Comparison of ENCODE assay signal across 16 mouse cellular contexts in genomic region chr9:107663525-107663924, GRCm38 (mm10). TPM values are rescaled to one million over a fixed set of nuclear protein-coding genes. Genes with fewer than 3 reads are reported as not detected.
DNase-seq lines count a peak whose midpoint lies in the region; ATAC-seq and TF ChIP-seq lines count a peak whose summit lies in the region.
"Had no signal": no experiment of that assay in that cellular context is flagged by ENCODE, and none has a peak within 500 bp of the region (broad histone marks: within the 10 kb centered on the region; RNA-seq: fewer than 3 reads in every experiment).

No protein-coding gene starts in this region.

- no peak overlapping the region for H3K9ac ChIP-seq in forebrain, postnatal 0 days
- peak overlapping the region; percentile 46 for H3K9ac ChIP-seq in hindbrain, embryonic 13.5 days
- no peak overlapping the region for H3K9ac ChIP-seq in midbrain, postnatal 0 days (replicated peaks; ENCODE audit: low read length, poor library complexity, severe bottlenecking)
- H3K9ac ChIP-seq: limb, embryonic 15.5 days had no signal

- peak overlapping the region; percentile 64 for H3K27ac ChIP-seq in left cerebral cortex, adult 2 months
- H3K27ac ChIP-seq in forebrain, postnatal 0 days (ENCODE audit: low read depth, low read length): no peak overlapping the region
- H3K27ac ChIP-seq in hindbrain, embryonic 13.5 days: no peak overlapping the region; the same call in 1 of the 2 replicates
- no peak overlapping the region for H3K27ac ChIP-seq in midbrain, postnatal 0 days (ENCODE audit: low read depth, low read length)
- H3K27ac ChIP-seq: limb, embryonic 15.5 days had no signal

- H3K4me1 ChIP-seq in forebrain, postnatal 0 days (ENCODE audit: insufficient read depth): peaks cover 18% of the 10 kb centered on the region
- H3K4me1 ChIP-seq in hindbrain, embryonic 13.5 days (replicated peaks): peaks cover 64% of the 10 kb centered on the region
- peaks cover 8% of the 10 kb centered on the region for H3K4me1 ChIP-seq in midbrain, postnatal 0 days (ENCODE audit: insufficient read depth, low read length)

- no peaks in the 10 kb centered on the region for H3K9me3 ChIP-seq in forebrain, postnatal 0 days (ENCODE audit: low read length)
- no peaks in the 10 kb centered on the region for H3K9me3 ChIP-seq in hindbrain, embryonic 13.5 days
- H3K9me3 ChIP-seq in midbrain, postnatal 0 days (ENCODE audit: low read length): no peaks in the 10 kb centered on the region
- H3K9me3 ChIP-seq: limb, embryonic 15.5 days had no signal

- no peak for DNase-seq in left cerebral cortex, adult 2 months (ENCODE audit: extremely low spot score in 1 of 2, low spot score in 2 of 2)
- DNase-seq in left cerebral cortex, postnatal 14 days (ENCODE audit: low spot score in 2 of 2): no peak
- no peak for DNase-seq in forebrain, postnatal 0 days
- peak; percentile 48 for DNase-seq in midbrain, postnatal 0 days (ENCODE audit: low spot score)
- DNase-seq in cerebellum, adult 18-20 months: no peak
- no peak for DNase-seq in thymus, postnatal 14 days
- DNase-seq: adrenal gland, postnatal 36 days; gastrocnemius, postnatal 10 days; heart, postnatal 4 days; kidney, adult 8-10 months; thymus, postnatal 36 days had no signal

- no peak for ATAC-seq in forebrain, postnatal 0 days
- no peak for ATAC-seq in hindbrain, embryonic 13.5 days (ENCODE audit: low FRiP score)
- ATAC-seq in midbrain, postnatal 0 days (ENCODE audit: low FRiP score): no peak; the same call in 1 of the 2 replicates
- no peak for ATAC-seq in erythroid progenitor cell, adult 5-6 weeks (replicated peaks; ENCODE audit: low FRiP score, poor library complexity, severe bottlenecking)
- ATAC-seq: lung, postnatal 0 days had no signal

- WGBS in forebrain, postnatal 0 days: 48% methylated on average over 9 of the region's 9 CpGs
- 34% methylated on average over 9 of the region's 9 CpGs for WGBS in hindbrain, embryonic 13.5 days
- 49% methylated on average over 9 of the region's 9 CpGs for WGBS in midbrain, postnatal 0 days

- intact Hi-C loops in left cerebral cortex, adult 2 months (cut with DNase I): no loop called here
- intact Hi-C loops in left cerebral cortex, postnatal 14 days (cut with DNase I): no loop called here

- TF ChIP-seq CTCF in left cerebral cortex, adult 2 months (IDR thresholded peaks at IDR 0.05): no peak
- no peak for TF ChIP-seq CTCF in forebrain, postnatal 0 days (IDR thresholded peaks at IDR 0.05; ENCODE audit: low read depth)
- TF ChIP-seq CTCF in midbrain, postnatal 0 days (IDR thresholded peaks at IDR 0.05): no peak

- H3K36me3 ChIP-seq in forebrain, postnatal 0 days (ENCODE audit: insufficient read depth): no peaks in the 10 kb centered on the region
- no peaks in the 10 kb centered on the region for H3K36me3 ChIP-seq in hindbrain, embryonic 13.5 days
- H3K36me3 ChIP-seq in midbrain, postnatal 0 days (ENCODE audit: insufficient read depth, low read length): no peaks in the 10 kb centered on the region
- H3K36me3 ChIP-seq: limb, embryonic 15.5 days had no signal

- no peaks in the 10 kb centered on the region; the same call in none of the 2 replicates for H3K27me3 ChIP-seq in forebrain, postnatal 0 days (ENCODE audit: insufficient read depth, low read length)
- H3K27me3 ChIP-seq in hindbrain, embryonic 13.5 days: peaks cover 40% of the 10 kb centered on the region
- peaks cover 7% of the 10 kb centered on the region for H3K27me3 ChIP-seq in midbrain, postnatal 0 days (ENCODE audit: insufficient read depth, low read length)

- H3K4me3 ChIP-seq in left cerebral cortex, adult 2 months: no peak overlapping the region
- no peak overlapping the region for H3K4me3 ChIP-seq in forebrain, postnatal 0 days (ENCODE audit: low read depth, low read length)
- no peak overlapping the region for H3K4me3 ChIP-seq in hindbrain, embryonic 13.5 days
- H3K4me3 ChIP-seq in midbrain, postnatal 0 days (ENCODE audit: low read depth, low read length): no peak overlapping the region
- H3K4me3 ChIP-seq: limb, embryonic 15.5 days had no signal

- 0 out of 2 replicates have a peak overlapping the region, but pooled peaks have one; percentile 13 for H3K4me2 ChIP-seq in forebrain, postnatal 0 days (ENCODE audit: low read depth)
- peak overlapping the region; percentile 17; the same call in 1 of the 2 replicates for H3K4me2 ChIP-seq in hindbrain, embryonic 13.5 days
- H3K4me2 ChIP-seq in midbrain, postnatal 0 days (ENCODE audit: low read depth, low read length, poor library complexity, severe bottlenecking): 0 out of 2 replicates have a peak overlapping the region, but pooled peaks have one; percentile 13
- H3K4me2 ChIP-seq: heart, embryonic 11.5 days; limb, embryonic 15.5 days had no signal

RNA-seq across cellular contexts. Expression of gene Slc38a3, which starts 5.8 kb away (rescaled TPM):
- total RNA-seq in left cerebral cortex, adult 2 months (2021): 10 to 100 TPM; 74.7 to 76.2 TPM
- total RNA-seq in left cerebral cortex, postnatal 14 days (2021): 10 to 100 TPM; 79.5 to 87.1 TPM
- total RNA-seq in forebrain, postnatal 0 days (2014; rRNA removed): 43.5 and 60.9 TPM in 2 replicates
- 38.7 and 39.8 TPM in 2 replicates for polyA plus RNA-seq in forebrain, postnatal 0 days (2015; fragmentation: Nextera tagmentation; extraction: Ambion mirVana)
- polyA plus RNA-seq in hindbrain, embryonic 13.5 days (2015; fragmentation: Nextera tagmentation; extraction: Ambion mirVana): 25.3 and 26.2 TPM in 2 replicates
- 70.0 and 94.5 TPM in 2 replicates for total RNA-seq in midbrain, postnatal 0 days (2014; rRNA removed)
- 37.6 and 44.6 TPM in 2 replicates for polyA plus RNA-seq in midbrain, postnatal 0 days (2015; fragmentation: Nextera tagmentation; extraction: Ambion mirVana)
- not detected in 2 replicates for total RNA-seq in erythroid progenitor cell, adult 5-6 weeks (2015; ENCODE audit: low replicate concordance)
- total RNA-seq in erythroid progenitor cell, adult 5-6 weeks (2017; ENCODE audit: low replicate concordance): not detected in 2 replicates

RNA-seq across cellular contexts. Expression of gene Gnat1, which starts 16.0 kb away (rescaled TPM):
- under 1 TPM in 1 of 2 experiments, not detected in 1; 0.18 TPM for total RNA-seq in left cerebral cortex, adult 2 months (2021)
- under 1 TPM; 0.42 to 0.66 TPM for total RNA-seq in left cerebral cortex, postnatal 14 days (2021)
- 0.24 TPM in 1 of 2 replicates, not detected in the other for total RNA-seq in forebrain, postnatal 0 days (2014; rRNA removed)
- polyA plus RNA-seq in forebrain, postnatal 0 days (2015; fragmentation: Nextera tagmentation; extraction: Ambion mirVana): 0.73 and 1.8 TPM in 2 replicates
- 1.8 TPM in 2 replicates for polyA plus RNA-seq in hindbrain, embryonic 13.5 days (2015; fragmentation: Nextera tagmentation; extraction: Ambion mirVana)
- total RNA-seq in midbrain, postnatal 0 days (2014; rRNA removed): 0.52 and 0.55 TPM in 2 replicates
- 2.3 and 2.6 TPM in 2 replicates for polyA plus RNA-seq in midbrain, postnatal 0 days (2015; fragmentation: Nextera tagmentation; extraction: Ambion mirVana)
- not detected in 2 replicates for total RNA-seq in erythroid progenitor cell, adult 5-6 weeks (2015; ENCODE audit: low replicate concordance)
- total RNA-seq in erythroid progenitor cell, adult 5-6 weeks (2017; ENCODE audit: low replicate concordance): 1.9 TPM in 1 of 2 replicates, not detected in the other
- total RNA-seq: adrenal gland, postnatal 36 days; gastrocnemius, postnatal 10 days; heart, postnatal 4 days had no signal

RNA-seq across cellular contexts. Expression of gene Gnai2, which starts 28.4 kb away (rescaled TPM):
- 100 to 1,000 TPM; 201 to 213 TPM for total RNA-seq in left cerebral cortex, adult 2 months (2021)
- total RNA-seq in left cerebral cortex, postnatal 14 days (2021): 100 to 1,000 TPM; 205 to 220 TPM
- 200 and 223 TPM in 2 replicates for total RNA-seq in forebrain, postnatal 0 days (2014; rRNA removed)
- polyA plus RNA-seq in forebrain, postnatal 0 days (2015; fragmentation: Nextera tagmentation; extraction: Ambion mirVana): 267 and 287 TPM in 2 replicates
- polyA plus RNA-seq in hindbrain, embryonic 13.5 days (2015; fragmentation: Nextera tagmentation; extraction: Ambion mirVana): 335 and 338 TPM in 2 replicates
- total RNA-seq in midbrain, postnatal 0 days (2014; rRNA removed): 224 and 241 TPM in 2 replicates
- polyA plus RNA-seq in midbrain, postnatal 0 days (2015; fragmentation: Nextera tagmentation; extraction: Ambion mirVana): 260 and 264 TPM in 2 replicates
- 382 and 420 TPM in 2 replicates for total RNA-seq in erythroid progenitor cell, adult 5-6 weeks (2015; ENCODE audit: low replicate concordance)
- total RNA-seq in erythroid progenitor cell, adult 5-6 weeks (2017; ENCODE audit: low replicate concordance): 334 and 357 TPM in 2 replicates

RNA-seq across cellular contexts. Expression of gene Sema3f, which starts 46.8 kb away (rescaled TPM):
- total RNA-seq in left cerebral cortex, adult 2 months (2021): 10 to 100 TPM; 17.3 to 17.7 TPM
- total RNA-seq in left cerebral cortex, postnatal 14 days (2021): 10 to 100 TPM; 11.7 to 16.2 TPM
- total RNA-seq in forebrain, postnatal 0 days (2014; rRNA removed): 56.6 and 61.4 TPM in 2 replicates
- 7.1 and 7.8 TPM in 2 replicates for polyA plus RNA-seq in forebrain, postnatal 0 days (2015; fragmentation: Nextera tagmentation; extraction: Ambion mirVana)
- polyA plus RNA-seq in hindbrain, embryonic 13.5 days (2015; fragmentation: Nextera tagmentation; extraction: Ambion mirVana): 16.4 and 17.0 TPM in 2 replicates
- total RNA-seq in midbrain, postnatal 0 days (2014; rRNA removed): 115 and 120 TPM in 2 replicates
- 13.5 and 14.1 TPM in 2 replicates for polyA plus RNA-seq in midbrain, postnatal 0 days (2015; fragmentation: Nextera tagmentation; extraction: Ambion mirVana)
- total RNA-seq in erythroid progenitor cell, adult 5-6 weeks (2015; ENCODE audit: low replicate concordance): not detected in 2 replicates
- not detected in 2 replicates for total RNA-seq in erythroid progenitor cell, adult 5-6 weeks (2017; ENCODE audit: low replicate concordance)

RNA-seq across cellular contexts. Expression of gene Sema3b, which starts 54.5 kb away (rescaled TPM):
- total RNA-seq in left cerebral cortex, adult 2 months (2021): 1 to 10 TPM; 3.3 to 4.1 TPM
- 1 to 10 TPM; 3.2 to 3.8 TPM for total RNA-seq in left cerebral cortex, postnatal 14 days (2021)
- total RNA-seq in forebrain, postnatal 0 days (2014; rRNA removed): 6.5 and 6.6 TPM in 2 replicates
- polyA plus RNA-seq in forebrain, postnatal 0 days (2015; fragmentation: Nextera tagmentation; extraction: Ambion mirVana): 3.9 and 4.4 TPM in 2 replicates
- polyA plus RNA-seq in hindbrain, embryonic 13.5 days (2015; fragmentation: Nextera tagmentation; extraction: Ambion mirVana): 3.4 and 4.2 TPM in 2 replicates
- total RNA-seq in midbrain, postnatal 0 days (2014; rRNA removed): 5.7 and 16.7 TPM in 2 replicates
- polyA plus RNA-seq in midbrain, postnatal 0 days (2015; fragmentation: Nextera tagmentation; extraction: Ambion mirVana): 4.0 and 5.1 TPM in 2 replicates
- not detected in 2 replicates for total RNA-seq in erythroid progenitor cell, adult 5-6 weeks (2015; ENCODE audit: low replicate concordance)
- total RNA-seq in erythroid progenitor cell, adult 5-6 weeks (2017; ENCODE audit: low replicate concordance): not detected in 2 replicates

Comparison
In these comparisons a context has a peak if more than half of its experiments do, and no peak if none do; other contexts are left out.
1. RNA of gene Slc38a3, which starts 5.8 kb away (total RNA-seq): 70.0 to 94.5 TPM in midbrain, postnatal 0 days, 79.5 to 87.1 TPM in left cerebral cortex, postnatal 14 days, 74.7 to 76.2 TPM in left cerebral cortex, adult 2 months and 43.5 to 60.9 TPM in forebrain, postnatal 0 days; not detected in erythroid progenitor cell, adult 5-6 weeks; every median in the first group is over 10 times any median in the second.
2. Peak in every context shown above with its lines, with median percentiles within 50 percentile points of each other: H3K4me2 ChIP-seq.